Mouse (Mus musculus) heart, postnatal 0 days (tissue): ENCODE data around the gene Pias4.

ENCODE experiments used
- CTCF ChIP-seq: IDR thresholded peaks from 2 replicates; pipeline ENCODE4 v1.5.1; 2016; ENCODE audit warnings: antibody characterized with exemption, control low read depth, low read depth
- EP300 ChIP-seq: IDR thresholded peaks from 2 replicates; pipeline ENCODE4 v1.6.1; 2016; ENCODE audit warnings: antibody characterized with exemption, low read depth

DNA sequence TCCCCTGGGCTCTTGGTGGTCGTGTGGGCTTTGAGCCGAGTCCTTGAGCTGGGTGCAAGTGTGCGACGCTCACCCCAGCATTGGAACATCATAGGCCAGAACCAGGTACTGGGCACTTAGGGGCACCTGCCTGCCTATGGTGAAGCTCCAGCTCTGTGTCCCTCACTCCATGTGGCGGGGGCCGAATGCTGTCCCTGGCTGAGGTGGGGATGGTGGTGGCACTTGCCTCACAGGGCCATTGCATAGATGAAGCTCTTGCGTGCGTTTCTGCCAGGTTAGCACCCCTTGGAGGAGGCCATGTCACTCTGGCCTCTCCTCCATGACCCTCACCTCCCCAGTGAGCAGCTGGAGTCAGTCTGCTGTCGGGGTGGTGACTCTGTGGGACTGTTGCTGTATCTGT is 19.4 kb upstream of the Pias4 start:
- TF ChIP-seq CTCF (no peak), EP300 (no peak)
